Mouse (Mus musculus): ENCODE measurements at regions not wholly inside any gene's neighbourhood (a gene's known extent, or its start where the extent isn't known, plus 50 kb on each side); places are given as distances from the start of the nearest gene placed in this dataset.

- no peak for DNase-seq
These were observed 129.4 kb upstream of the Rcn1 start for GRCm38 (mm10) chr2:105528535-105528934.

GRCm38 (mm10) chr2:105544099-105544498 is 124.6 kb upstream of the Pax6 start:
- no peak for DNase-seq

GRCm38 (mm10) chr2:105552092-105552491 is 116.6 kb upstream of the Pax6 start:
- DNase-seq: no peak

DNA sequence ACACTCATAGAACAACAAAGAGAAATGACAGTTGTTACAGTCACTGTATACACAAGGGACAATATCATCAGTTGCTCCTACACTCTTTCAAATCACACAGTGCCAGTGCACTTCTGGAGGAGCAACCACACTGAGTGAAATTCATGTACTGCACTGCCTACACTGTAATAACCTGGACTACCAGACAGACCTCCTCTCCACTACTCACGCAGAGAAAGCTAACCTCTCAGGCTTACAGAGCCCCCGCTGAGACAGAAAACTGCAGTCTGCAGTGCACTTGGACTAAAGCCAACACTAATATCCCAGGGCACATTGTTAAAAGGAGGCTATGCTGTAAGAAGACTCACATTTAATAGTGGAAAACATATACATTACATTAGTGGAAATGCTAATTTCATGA is 81.9 kb upstream of the Pax6 start:
- no peak for DNase-seq

- DNase-seq: peak; percentile 5
These were observed 74.6 kb upstream of the Pax6 start for GRCm38 (mm10) chr2:105594131-105594530.

GRCm38 (mm10) chr2:105604553-105605116 is 64.1 kb upstream of the Pax6 start:
- peak; percentile 7 for DNase-seq

DNA sequence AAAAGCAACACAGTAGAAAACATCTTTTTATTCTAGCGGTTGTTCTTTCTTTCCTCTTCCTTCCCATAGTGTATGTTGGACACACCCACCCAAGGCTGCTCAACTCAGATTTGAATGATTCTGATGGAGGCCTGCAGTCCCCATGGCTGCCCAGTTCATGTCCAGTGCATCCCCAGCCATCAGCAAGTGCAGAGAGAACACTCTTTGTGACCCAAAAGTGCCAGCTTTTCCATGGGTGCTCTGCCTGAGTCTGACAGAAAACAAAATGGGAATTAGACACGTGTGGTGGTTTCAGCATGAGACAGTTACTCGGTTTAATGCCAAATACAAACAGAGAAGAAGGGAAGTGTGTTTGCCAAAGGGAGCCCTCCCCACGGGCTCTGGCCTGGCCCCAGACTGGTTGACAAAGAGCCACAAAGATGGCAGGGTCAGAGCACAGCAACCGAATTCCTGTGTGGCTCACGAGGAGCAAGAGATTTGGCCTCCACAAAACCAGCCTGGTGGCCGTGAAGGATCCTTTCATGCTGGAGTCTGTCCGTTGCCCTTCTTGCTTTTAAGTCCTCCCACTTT is 60.6 kb upstream of the Pax6 start:
- no peak for DNase-seq

- no peak for DNase-seq
These were observed 59.9 kb upstream of the Pax6 start for GRCm38 (mm10) chr2:105608756-105609155.

DNA sequence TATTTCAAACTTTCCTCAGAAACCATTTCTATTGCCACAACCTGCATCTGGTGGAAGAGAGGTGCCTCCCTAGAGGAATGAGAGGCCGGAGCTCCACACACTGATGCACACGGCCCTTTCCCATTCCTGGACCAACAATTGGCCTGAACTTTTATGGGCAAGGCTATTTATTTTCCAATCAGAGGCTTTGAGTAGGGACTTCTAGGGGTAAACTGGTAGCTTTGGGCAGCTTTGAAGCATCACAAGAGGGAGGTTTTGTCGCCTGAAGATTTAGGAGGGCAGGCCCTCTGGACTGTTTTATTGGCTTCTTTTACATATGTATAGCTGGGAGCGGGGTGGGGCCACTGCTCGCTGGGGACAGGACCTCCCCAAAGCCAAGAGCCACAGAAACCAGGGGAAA is 57.7 kb upstream of the Pax6 start:
- no peak for DNase-seq

- DNase-seq: no peak
These were observed 57.0 kb upstream of the Pax6 start for GRCm38 (mm10) chr2:105611651-105612050.

DNA sequence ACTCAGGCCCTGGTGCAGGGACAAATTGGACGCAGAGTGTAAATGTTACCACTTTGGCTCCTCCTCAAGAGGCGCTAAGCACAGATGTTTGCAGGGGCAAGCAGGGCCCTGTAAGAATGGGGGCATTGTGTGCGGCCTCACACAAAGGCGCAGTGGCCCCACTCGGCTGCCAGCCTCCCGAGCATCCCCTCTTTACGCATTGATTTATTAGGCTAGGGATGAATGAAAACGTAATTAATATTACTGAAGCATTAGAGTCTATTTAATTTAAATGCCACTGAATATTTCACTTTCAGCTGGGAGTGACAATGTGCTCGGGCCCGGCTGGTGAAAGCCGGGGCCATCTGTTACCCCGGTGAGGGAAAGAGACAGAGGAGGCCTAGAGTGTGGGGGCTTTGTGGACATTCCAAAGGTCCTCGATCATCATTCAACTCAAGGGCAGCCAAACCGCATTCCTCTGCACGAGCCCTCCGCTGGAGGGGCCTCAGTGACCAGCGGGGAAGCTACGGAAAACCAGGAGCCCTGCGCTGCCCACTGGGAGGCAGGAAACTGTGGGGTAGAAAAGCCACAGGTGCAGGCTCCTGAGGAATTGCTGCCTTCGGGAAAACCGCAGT is 56.5 kb upstream of the Pax6 start:
- DNase-seq: no peak

GRCm38 (mm10) chr2:105612706-105613105 is 56.0 kb upstream of the Pax6 start:
- no peak for DNase-seq

GRCm38 (mm10) chr2:105613243-105613642 is 55.5 kb upstream of the Pax6 start:
- no peak for DNase-seq

- DNase-seq: peak; percentile 37
These were observed 52.6 kb upstream of the Pax6 start for GRCm38 (mm10) chr2:105615891-105616733.
